10 mouse cellular contexts compared by ENCODE assay signal in the genomic region with DNA sequence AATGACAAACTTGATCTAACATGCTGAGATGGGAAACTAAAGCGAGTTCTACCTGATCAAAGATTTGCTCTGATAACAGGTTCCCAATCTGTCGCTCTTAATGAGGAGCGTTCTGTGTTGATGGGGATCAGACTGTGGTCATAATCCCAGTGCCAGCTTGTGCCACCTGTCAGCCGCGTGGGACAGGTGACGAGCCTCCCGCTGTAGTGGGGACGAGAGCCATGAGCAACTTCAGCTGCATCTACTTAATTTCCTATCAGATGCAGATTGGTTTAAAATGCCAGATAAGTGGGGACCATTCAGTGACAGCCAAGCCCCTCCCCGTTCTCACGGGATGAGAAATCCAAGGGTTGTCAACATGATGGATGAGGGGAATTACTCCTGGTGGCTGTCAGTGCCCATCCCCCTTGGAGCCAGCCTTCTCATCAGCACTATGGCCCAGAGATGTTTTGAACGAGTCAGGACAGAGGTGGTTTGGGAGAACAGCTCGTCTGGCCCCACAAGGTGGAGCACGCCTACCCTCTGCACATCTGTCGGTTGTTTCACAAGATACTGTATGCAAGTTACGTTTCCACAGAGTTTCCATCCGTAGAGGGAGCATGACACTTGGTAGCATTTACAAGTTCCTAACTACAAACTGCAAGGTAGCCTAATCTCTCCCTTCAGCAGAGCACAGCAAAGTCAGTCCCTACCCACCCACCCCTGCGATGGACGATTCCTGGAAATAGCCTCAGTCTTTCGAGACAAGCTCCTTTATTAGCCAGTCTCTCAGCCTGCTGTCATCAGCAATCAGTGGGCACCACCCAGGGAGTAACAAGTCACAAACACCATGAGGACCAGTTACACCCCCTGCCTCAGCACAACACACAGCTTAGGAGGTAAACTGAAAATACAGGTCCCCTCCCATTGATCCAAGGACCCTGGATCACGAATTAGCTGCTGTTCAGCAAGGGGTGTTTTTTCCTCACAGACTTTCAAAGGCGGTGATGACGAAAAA.
DNase-seq lines count a peak whose midpoint lies in the region; ATAC-seq lines count a peak whose summit lies in the region.
"Had no signal": no experiment of that assay in that cellular context is flagged by ENCODE, and none has a peak within 500 bp of the region (broad histone marks: within the 10 kb centered on the region; RNA-seq: fewer than 3 reads in every experiment).

No protein-coding gene starts in this region.

- H3K4me2 ChIP-seq in forebrain, embryonic 11.5 days (ENCODE audit: low read depth, low read length, severe bottlenecking), result no peak overlapping the region
- H3K4me2 ChIP-seq in lung, embryonic 15.5 days, result no peak overlapping the region
- H3K4me2 ChIP-seq in forebrain, embryonic 16.5 days (ENCODE audit: low read length), result no peak overlapping the region
- H3K4me2 ChIP-seq in stomach, embryonic 16.5 days (ENCODE audit: low read depth, low read length), result no peak overlapping the region

- H3K27ac ChIP-seq in forebrain, embryonic 11.5 days (ENCODE audit: low read depth, low read length), result no peak overlapping the region
- H3K27ac ChIP-seq in forebrain, embryonic 10.5 days, result no peak overlapping the region
- H3K27ac ChIP-seq in lung, embryonic 15.5 days, result no peak overlapping the region
- H3K27ac ChIP-seq in forebrain, embryonic 16.5 days (ENCODE audit: low read length), result no peak overlapping the region
- H3K27ac ChIP-seq in stomach, embryonic 16.5 days (ENCODE audit: low read length), result no peak overlapping the region

- 69% methylated on average over 22 of the region's 22 CpGs for WGBS in forebrain, embryonic 11.5 days
- WGBS in forebrain, embryonic 10.5 days, result 71% methylated on average over 22 of the region's 22 CpGs
- WGBS in lung, embryonic 15.5 days, result 34% methylated on average over 22 of the region's 22 CpGs
- 56% methylated on average over 22 of the region's 22 CpGs for WGBS in forebrain, embryonic 16.5 days
- WGBS in stomach, embryonic 16.5 days, result 38% methylated on average over 22 of the region's 22 CpGs

- H3K4me1 ChIP-seq in forebrain, embryonic 11.5 days (replicated peaks; ENCODE audit: control insufficient read depth, insufficient read depth, low read length), result no peaks in the 10 kb centered on the region; the same call in 1 of the 2 replicates
- H3K4me1 ChIP-seq in forebrain, embryonic 10.5 days, result peaks cover 19% of the 10 kb centered on the region
- peaks cover 9% of the 10 kb centered on the region; the same call in 1 of the 2 replicates for H3K4me1 ChIP-seq in lung, embryonic 15.5 days
- H3K4me1 ChIP-seq in forebrain, embryonic 16.5 days (replicated peaks; ENCODE audit: control insufficient read depth, insufficient read depth, low read length), result 0 out of 2 replicates have a peak, but pooled peaks cover 7% of the 10 kb centered on the region
- H3K4me1 ChIP-seq in stomach, embryonic 16.5 days (ENCODE audit: control insufficient read depth, insufficient read depth, low read length), result no peaks in the 10 kb centered on the region
- H3K4me1 ChIP-seq: megakaryocyte, embryonic 14.5 days had no signal

- no peaks in the 10 kb centered on the region for H3K27me3 ChIP-seq in forebrain, embryonic 11.5 days (ENCODE audit: control insufficient read depth, insufficient read depth, low read length)
- no peaks in the 10 kb centered on the region for H3K27me3 ChIP-seq in forebrain, embryonic 10.5 days (ENCODE audit: poor library complexity, severe bottlenecking)
- no peaks in the 10 kb centered on the region for H3K27me3 ChIP-seq in lung, embryonic 15.5 days
- H3K27me3 ChIP-seq in forebrain, embryonic 16.5 days (replicated peaks; ENCODE audit: control insufficient read depth, insufficient read depth, low read length), result peaks cover 4% of the 10 kb centered on the region; the same call in 1 of the 2 replicates
- no peaks in the 10 kb centered on the region for H3K27me3 ChIP-seq in stomach, embryonic 16.5 days (ENCODE audit: control insufficient read depth, insufficient read depth, low read length)

- ATAC-seq in forebrain, embryonic 11.5 days (replicated peaks; ENCODE audit: low FRiP score), result 0 out of 2 replicates have a peak, but pooled peaks have one; percentile 23
- ATAC-seq in lung, embryonic 15.5 days (ENCODE audit: borderline replicate concordance, extremely low read depth, low FRiP score, low TSS enrichment), result 0 out of 2 replicates have a peak, but pooled peaks have one; percentile 29
- ATAC-seq in forebrain, embryonic 16.5 days, result peak; percentile 19; the same call in 1 of the 2 replicates
- ATAC-seq in stomach, embryonic 16.5 days (ENCODE audit: insufficient read depth, low FRiP score), result 0 out of 2 replicates have a peak, but pooled peaks have one; percentile 37

- no peak overlapping the region for H3K9ac ChIP-seq in forebrain, embryonic 11.5 days (ENCODE audit: low read length)
- H3K9ac ChIP-seq in lung, embryonic 15.5 days, result no peak overlapping the region
- H3K9ac ChIP-seq in forebrain, embryonic 16.5 days (replicated peaks; ENCODE audit: low read depth, low read length), result no peak overlapping the region
- H3K9ac ChIP-seq in stomach, embryonic 16.5 days (ENCODE audit: low read length), result no peak overlapping the region

- H3K4me3 ChIP-seq in forebrain, embryonic 11.5 days (ENCODE audit: low read depth, low read length), result no peak overlapping the region
- H3K4me3 ChIP-seq in forebrain, embryonic 10.5 days, result no peak overlapping the region
- no peak overlapping the region for H3K4me3 ChIP-seq in lung, embryonic 15.5 days
- no peak overlapping the region for H3K4me3 ChIP-seq in forebrain, embryonic 16.5 days (replicated peaks; ENCODE audit: low read length)
- H3K4me3 ChIP-seq in stomach, embryonic 16.5 days (replicated peaks; ENCODE audit: low read length), result no peak overlapping the region
- H3K4me3 ChIP-seq: megakaryocyte, embryonic 14.5 days had no signal

- H3K9me3 ChIP-seq in forebrain, embryonic 11.5 days (ENCODE audit: control insufficient read depth, low read length), result no peaks in the 10 kb centered on the region
- no peaks in the 10 kb centered on the region for H3K9me3 ChIP-seq in forebrain, embryonic 10.5 days
- H3K9me3 ChIP-seq in lung, embryonic 15.5 days, result no peaks in the 10 kb centered on the region
- H3K9me3 ChIP-seq in forebrain, embryonic 16.5 days (ENCODE audit: control insufficient read depth, low read length), result no peaks in the 10 kb centered on the region
- H3K9me3 ChIP-seq in stomach, embryonic 16.5 days (replicated peaks; ENCODE audit: control insufficient read depth, low read length), result no peaks in the 10 kb centered on the region
- H3K9me3 ChIP-seq: megakaryocyte, embryonic 14.5 days had no signal

- no peak for DNase-seq in forebrain, embryonic 11.5 days (ENCODE audit: low spot score)
- DNase-seq in forebrain, embryonic 10.5 days (ENCODE audit: extremely low spot score, low spot score), result no peak
- DNase-seq in lung, postnatal 10 days, result no peak
- no peak for DNase-seq in right cerebral cortex, postnatal 14 days
- DNase-seq in adrenal gland, postnatal 14 days, result no peak
- DNase-seq: kidney, adult 2 months had no signal

- H3K36me3 ChIP-seq in forebrain, embryonic 11.5 days (ENCODE audit: control insufficient read depth, insufficient read depth, low read length), result no peaks in the 10 kb centered on the region
- H3K36me3 ChIP-seq in forebrain, embryonic 10.5 days (replicated peaks), result no peaks in the 10 kb centered on the region
- H3K36me3 ChIP-seq in lung, embryonic 15.5 days, result no peaks in the 10 kb centered on the region
- no peaks in the 10 kb centered on the region for H3K36me3 ChIP-seq in forebrain, embryonic 16.5 days (ENCODE audit: control insufficient read depth, insufficient read depth)
- no peaks in the 10 kb centered on the region for H3K36me3 ChIP-seq in stomach, embryonic 16.5 days (ENCODE audit: control insufficient read depth, insufficient read depth, low read length)
